Mouse (Mus musculus): ENCODE measurements around the gene Krt28. TPM values are rescaled to one million over a fixed set of nuclear protein-coding genes. Genes with fewer than 3 reads are reported as not detected.

The Krt28 gene
- polyA plus RNA-seq, 1 experiment from 2014 or later = 0.20 TPM

DNA sequence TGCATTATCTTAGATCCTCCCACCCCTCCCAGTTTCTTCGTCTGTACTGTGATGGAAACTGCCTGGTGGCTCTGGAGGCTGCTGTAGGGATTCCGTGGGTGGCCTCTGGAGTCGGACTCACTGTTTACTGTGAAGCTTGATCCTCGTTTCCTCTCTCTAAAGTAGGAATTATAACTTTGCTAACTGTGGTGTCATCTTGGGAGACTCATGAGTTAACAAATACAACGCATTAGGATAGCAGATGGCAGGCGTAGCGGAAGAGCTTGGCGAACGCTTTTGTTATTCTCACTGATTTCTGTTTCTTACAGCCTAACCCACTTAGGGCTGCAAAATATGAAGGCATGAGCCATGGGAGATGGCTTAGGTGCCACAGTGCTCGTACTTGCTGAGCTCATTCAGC, 17.8 kb upstream of the Krt28 start:
- Histone ChIP-seq H3K36me3 (no peaks in the 10 kb centered on the region; the same call in 1 of the 2 replicates), H3K27me3 (ENCODE audit: low read depth, poor library complexity, severe bottlenecking) (no peaks in the 10 kb centered on the region), H3K27ac (no peak overlapping the region), H3K4me1 (no peaks in the 10 kb centered on the region), H3K4me3 (no peak overlapping the region), H3K9me3 (replicated peaks) (no peaks in the 10 kb centered on the region)
- no peak for DNase-seq (ENCODE audit: low spot score)
- WGBS = 86% methylated on average over 10 of the region's 10 CpGs

DNA sequence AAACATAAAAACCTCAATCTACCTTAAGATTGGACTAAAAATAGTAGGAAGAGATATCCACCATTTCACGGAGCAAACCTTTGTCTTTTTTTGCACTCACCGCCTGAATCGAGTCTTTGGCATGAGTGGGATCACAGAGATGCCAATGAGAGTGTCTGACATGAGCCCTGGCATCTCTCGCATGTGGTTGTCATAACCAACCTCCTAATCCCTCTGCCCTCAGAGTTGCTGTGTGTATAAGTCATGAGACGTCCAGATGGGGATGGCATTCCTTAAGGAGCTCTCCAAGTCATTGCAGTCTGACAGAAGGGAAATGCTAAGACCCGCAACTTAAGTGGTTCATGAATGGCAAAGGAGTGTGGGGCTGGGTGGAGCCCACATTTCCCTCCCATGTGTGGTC, 16.7 kb upstream of the Krt28 start:
- Histone ChIP-seq H3K9me3 (replicated peaks) (no peaks in the 10 kb centered on the region), H3K4me3 (no peak overlapping the region), H3K4me1 (peaks cover 4% of the 10 kb centered on the region; the same call in 1 of the 2 replicates), H3K27ac (no peak overlapping the region), H3K27me3 (ENCODE audit: low read depth, poor library complexity, severe bottlenecking) (no peaks in the 10 kb centered on the region), H3K36me3 (no peaks in the 10 kb centered on the region; the same call in 1 of the 2 replicates)
- no peak for DNase-seq (ENCODE audit: low spot score)
- 83% methylated on average over 6 of the region's 6 CpGs for WGBS

DNA sequence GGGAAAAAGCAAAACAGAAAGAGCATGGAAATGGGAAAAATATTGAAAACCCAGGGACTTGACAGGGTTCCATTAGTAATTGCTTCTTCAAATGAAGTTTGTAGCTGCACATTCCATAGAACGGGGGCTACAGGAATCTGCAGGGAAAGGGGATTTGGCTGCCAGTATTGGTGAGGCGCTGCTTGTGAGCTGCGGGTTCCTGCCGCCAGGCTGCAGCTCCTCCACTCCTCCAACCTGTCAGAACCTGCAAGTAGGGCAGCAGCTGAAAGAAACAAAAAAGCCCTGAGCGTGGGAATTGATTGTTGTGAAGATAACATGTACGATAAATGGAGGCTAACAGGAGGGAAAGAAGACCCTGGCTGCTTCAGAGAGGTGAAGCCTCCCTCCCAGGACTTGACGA, 16.2 kb upstream of the Krt28 start:
- H3K4me3 ChIP-seq = no peak overlapping the region
- H3K4me1 ChIP-seq = peaks cover 4% of the 10 kb centered on the region; the same call in 1 of the 2 replicates
- H3K9me3 ChIP-seq (replicated peaks) = no peaks in the 10 kb centered on the region
- H3K36me3 ChIP-seq = no peaks in the 10 kb centered on the region; the same call in 1 of the 2 replicates
- no peak overlapping the region for H3K27ac ChIP-seq
- DNase-seq (ENCODE audit: low spot score) = no peak
- WGBS = 70% methylated on average over 7 of the region's 7 CpGs
- H3K27me3 ChIP-seq (ENCODE audit: low read depth, poor library complexity, severe bottlenecking) = no peaks in the 10 kb centered on the region

DNA sequence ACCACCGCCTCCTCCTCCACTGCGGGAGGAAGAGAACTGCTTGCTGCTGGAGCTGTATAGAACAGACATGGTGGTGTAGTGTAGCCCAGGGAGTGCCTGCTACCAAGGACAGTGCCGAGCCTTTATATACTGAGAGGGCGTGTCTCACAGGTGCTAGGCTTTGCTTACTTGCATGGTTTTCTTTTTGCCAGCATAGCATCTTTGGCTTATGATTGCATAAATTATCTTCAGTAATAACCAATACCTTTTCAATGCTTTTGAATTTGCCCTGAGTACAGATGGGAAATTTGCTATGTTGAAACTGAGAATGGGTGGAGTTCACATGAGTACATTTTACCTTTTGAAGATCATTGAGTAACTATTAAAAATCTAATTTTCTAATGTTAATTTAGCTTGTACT, 14.6 kb upstream of the Krt28 start, which contains the start of gene Krt10:
Gene Krt10 (minus strand): TSS at position 101 of the 400 bp plus-strand sequence.
- Histone ChIP-seq H3K27me3 (ENCODE audit: low read depth, poor library complexity, severe bottlenecking) (no peaks in the 10 kb centered on the region), H3K9me3 (replicated peaks) (no peaks in the 10 kb centered on the region), H3K36me3 (no peaks in the 10 kb centered on the region; the same call in 1 of the 2 replicates), H3K27ac (no peak within 1 kb of the TSS), H3K4me1 (peaks cover 4% of the 10 kb centered on the region; the same call in 1 of the 2 replicates), H3K4me3 (no peak within 1 kb of the TSS)
- 86% methylated on average over 4 of the region's 4 CpGs for WGBS
- DNase-seq (ENCODE audit: low spot score) = no peak

DNA sequence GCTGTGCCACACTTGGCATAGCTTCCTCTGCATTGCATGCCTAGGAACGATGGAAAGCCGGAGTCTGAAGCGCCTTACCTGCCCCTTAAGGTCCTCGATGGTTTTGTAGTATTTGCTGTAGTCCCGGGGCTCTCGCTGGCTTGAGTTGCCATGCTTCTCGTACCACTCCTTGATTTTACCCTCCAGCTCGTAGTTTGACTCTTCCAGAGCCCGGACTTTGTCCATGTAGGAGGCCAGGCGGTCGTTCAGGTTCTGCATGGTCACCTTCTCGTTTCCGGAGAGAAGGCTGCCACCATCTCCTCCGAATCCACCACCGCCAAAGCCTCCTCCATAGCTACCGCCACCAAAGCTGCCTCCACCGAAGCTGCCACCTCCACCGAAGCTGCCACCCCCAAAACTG, 14.0 kb upstream of the Krt28 start:
- no peaks in the 10 kb centered on the region for H3K9me3 ChIP-seq (replicated peaks)
- no peaks in the 10 kb centered on the region; the same call in 1 of the 2 replicates for H3K36me3 ChIP-seq
- peaks cover 4% of the 10 kb centered on the region; the same call in 1 of the 2 replicates for H3K4me1 ChIP-seq
- no peak overlapping the region for H3K4me3 ChIP-seq
- no peaks in the 10 kb centered on the region for H3K27me3 ChIP-seq (ENCODE audit: low read depth, poor library complexity, severe bottlenecking)
- H3K27ac ChIP-seq = no peak overlapping the region
- 92% methylated on average over 18 of the region's 18 CpGs for WGBS
- DNase-seq (ENCODE audit: low spot score) = no peak

DNA sequence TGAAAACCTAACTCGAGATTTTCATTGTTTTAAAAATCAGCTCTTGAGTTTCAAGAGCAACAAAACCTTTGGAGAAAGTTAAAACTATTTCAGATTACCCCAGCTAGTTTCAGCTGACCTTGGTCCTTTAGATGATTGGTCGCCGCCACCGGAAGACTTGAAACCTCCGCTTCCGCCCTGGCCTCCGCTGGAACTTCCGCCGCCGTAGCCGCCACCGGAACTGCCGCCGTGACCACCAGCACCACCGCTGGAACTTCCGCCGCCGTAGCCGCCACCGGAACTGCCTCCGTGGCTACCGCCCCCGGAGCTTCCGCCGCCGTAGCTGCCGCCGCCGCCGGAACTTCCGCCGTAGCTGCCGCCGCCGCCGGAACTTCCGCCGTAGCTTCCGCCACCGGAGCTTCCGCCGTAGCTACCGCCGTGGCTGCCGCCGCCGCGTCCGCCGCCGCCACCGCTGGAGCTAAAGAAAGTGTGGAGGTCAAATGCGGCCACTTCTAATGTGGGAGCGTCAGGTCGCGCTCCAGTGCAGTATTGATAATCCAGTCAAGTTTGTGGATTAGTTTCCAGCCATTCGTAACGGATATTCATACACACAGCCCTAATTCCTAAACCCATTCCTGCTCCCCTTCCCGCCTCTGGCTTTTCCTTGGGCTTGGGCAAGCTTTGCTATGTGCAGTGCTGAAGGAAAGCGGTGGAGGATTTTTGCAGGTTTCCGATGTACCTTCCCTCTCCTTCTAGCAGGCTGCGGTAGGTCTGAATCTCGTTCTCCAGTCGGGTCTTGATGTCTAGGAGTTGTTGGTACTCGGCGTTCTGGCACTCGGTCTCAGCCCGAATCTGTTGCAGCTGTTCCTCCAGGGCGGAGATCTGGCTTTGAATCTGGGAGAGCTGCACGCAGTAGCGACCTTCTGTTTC, 11.4 kb upstream of the Krt28 start:
- Histone ChIP-seq H3K27me3 (ENCODE audit: low read depth, poor library complexity, severe bottlenecking) (peaks cover 7% of the 10 kb centered on the region; the same call in 1 of the 2 replicates), H3K9me3 (replicated peaks) (no peaks in the 10 kb centered on the region), H3K36me3 (no peaks in the 10 kb centered on the region; the same call in 1 of the 2 replicates), H3K4me1 (peaks cover 4% of the 10 kb centered on the region; the same call in 1 of the 2 replicates), H3K4me3 (peak overlapping the region; percentile 64), H3K27ac (peak overlapping the region; percentile 88)
- DNase-seq (ENCODE audit: low spot score) = peak; percentile 95
- 3% methylated on average over 71 of the region's 71 CpGs for WGBS

DNA sequence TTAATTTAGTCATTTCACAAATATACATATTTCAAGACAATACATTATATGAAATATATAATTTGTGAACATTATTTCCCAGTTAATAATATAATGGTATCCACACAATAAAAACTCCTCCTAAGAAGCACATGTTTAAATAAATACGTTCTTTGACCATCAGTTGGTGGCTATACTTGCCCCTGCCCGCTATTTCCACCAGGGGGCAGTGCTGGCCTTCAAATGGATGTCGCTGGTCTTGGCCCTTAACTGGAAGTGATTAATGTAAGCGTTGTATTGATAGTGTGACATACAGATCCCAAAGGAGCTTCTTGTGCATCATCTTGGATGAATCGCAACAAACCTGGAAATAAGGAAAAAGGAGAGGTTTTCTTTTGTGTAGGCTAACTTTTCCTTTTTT, 4.9 kb upstream of the Krt28 start:
- Histone ChIP-seq H3K27me3 (ENCODE audit: low read depth, poor library complexity, severe bottlenecking) (peaks cover 7% of the 10 kb centered on the region; the same call in 1 of the 2 replicates), H3K36me3 (no peaks in the 10 kb centered on the region), H3K4me3 (no peak overlapping the region), H3K4me1 (no peaks in the 10 kb centered on the region), H3K27ac (no peak overlapping the region), H3K9me3 (replicated peaks) (no peaks in the 10 kb centered on the region)
- DNase-seq (ENCODE audit: low spot score) = peak; percentile 81
- WGBS = 18% methylated on average over 5 of the region's 5 CpGs

DNA sequence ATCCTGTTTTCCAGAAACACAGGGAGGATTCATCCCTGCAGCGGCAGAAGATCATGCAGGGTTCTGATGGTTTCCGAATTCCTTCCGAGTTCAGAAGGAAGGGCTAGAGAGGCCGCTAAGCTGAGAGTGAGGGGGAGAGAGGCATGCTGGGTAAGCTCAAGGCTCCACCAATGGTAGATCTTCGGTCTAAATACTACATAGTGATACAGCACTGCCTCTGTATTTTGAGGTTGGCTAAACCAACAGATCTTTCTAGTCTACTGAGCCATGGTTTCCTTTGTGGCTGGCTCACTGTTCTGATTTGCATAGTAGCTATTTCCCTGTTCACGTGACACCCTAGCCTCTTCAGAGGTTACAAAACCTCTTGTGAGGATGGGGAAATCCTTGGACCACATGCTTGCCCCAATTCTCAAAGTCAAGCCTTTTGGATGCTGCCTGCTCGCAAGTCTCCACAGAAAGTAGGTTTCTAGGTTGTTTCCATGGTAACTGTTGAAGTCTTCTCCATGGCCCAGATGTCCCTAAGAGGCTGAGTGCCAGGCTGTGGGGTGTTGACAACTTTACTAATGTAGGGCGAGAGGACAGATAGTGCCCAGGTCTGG, 4.8 kb downstream of the Krt28 start:
- Histone ChIP-seq H3K27ac (no peak overlapping the region), H3K36me3 (no peaks in the 10 kb centered on the region), H3K4me3 (no peak overlapping the region), H3K27me3 (ENCODE audit: low read depth, poor library complexity, severe bottlenecking) (no peaks in the 10 kb centered on the region), H3K4me1 (no peaks in the 10 kb centered on the region), H3K9me3 (replicated peaks) (no peaks in the 10 kb centered on the region)
- no peak for DNase-seq (ENCODE audit: low spot score)
- WGBS = 84% methylated on average over 8 of the region's 8 CpGs

DNA sequence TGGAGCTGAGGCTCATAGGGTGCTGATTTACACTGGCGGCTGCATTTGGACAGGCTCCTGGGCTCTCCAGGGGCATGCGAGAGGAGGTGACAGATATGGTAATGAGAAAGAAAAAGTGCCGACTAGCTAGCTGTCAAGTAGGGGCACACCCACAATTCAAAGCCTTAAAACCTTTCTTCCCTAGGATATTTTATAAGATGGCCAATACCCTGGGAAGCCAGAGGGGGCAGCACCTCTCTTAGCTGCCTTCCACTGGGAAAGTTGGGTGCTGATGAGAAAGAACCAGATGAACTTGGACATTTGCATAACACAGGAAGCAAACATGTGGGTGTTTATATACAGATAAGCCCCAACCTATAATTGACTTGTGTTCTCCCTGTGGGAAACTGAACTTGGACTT, 5.5 kb downstream of the Krt28 start:
- Histone ChIP-seq H3K27me3 (ENCODE audit: low read depth, poor library complexity, severe bottlenecking) (no peaks in the 10 kb centered on the region), H3K36me3 (no peaks in the 10 kb centered on the region), H3K4me1 (no peaks in the 10 kb centered on the region), H3K9me3 (replicated peaks) (no peaks in the 10 kb centered on the region), H3K27ac (no peak overlapping the region), H3K4me3 (no peak overlapping the region)
- WGBS = 8% methylated on average over 3 of the region's 3 CpGs
- no peak for DNase-seq (ENCODE audit: low spot score)

DNA sequence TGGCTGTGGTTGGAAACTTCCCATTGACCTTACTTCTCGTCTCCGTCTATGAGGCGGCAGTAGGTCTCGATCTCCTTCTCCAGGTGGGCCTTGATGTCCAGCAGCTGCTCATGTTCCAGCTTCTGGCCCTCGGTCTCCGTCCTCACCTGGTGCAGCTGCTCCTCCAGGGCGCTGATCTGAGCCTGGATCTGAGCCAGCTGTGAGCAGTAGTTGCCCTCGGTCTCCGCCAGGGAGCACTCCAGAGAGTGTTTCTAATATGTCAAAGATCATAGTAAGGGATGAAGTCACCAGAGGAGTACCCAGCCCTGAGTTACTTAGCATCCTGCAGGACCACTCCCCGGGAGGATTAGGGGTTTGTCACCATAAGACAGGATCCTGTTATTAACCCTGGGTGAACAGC, 7.9 kb downstream of the Krt28 start:
- Histone ChIP-seq H3K36me3 (no peaks in the 10 kb centered on the region), H3K27me3 (ENCODE audit: low read depth, poor library complexity, severe bottlenecking) (no peaks in the 10 kb centered on the region), H3K4me1 (no peaks in the 10 kb centered on the region), H3K9me3 (replicated peaks) (no peaks in the 10 kb centered on the region), H3K27ac (no peak overlapping the region), H3K4me3 (no peak overlapping the region)
- no peak for DNase-seq (ENCODE audit: low spot score)
- 52% methylated on average over 10 of the region's 10 CpGs for WGBS

DNA sequence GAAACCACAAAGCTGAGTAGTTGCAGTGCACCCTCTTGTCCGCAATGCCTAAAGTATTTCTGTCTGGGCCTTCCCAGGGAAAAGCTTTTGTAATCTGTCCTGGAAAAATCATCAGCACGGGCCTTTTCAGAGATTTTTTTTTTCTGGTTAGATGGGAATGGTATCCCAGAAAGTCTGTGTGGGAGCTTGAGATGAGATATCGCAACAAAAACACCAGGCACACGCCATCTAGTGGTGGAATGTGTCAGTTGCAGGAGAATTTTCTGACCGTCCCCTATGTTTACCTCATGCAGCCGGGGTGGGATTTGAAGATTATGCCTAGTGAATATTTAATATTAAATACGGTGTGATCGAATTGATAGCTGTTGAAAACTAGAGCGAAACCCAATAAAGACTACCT, 10.3 kb downstream of the Krt28 start:
- 31% methylated on average over 9 of the region's 9 CpGs for WGBS
- peak; percentile 40 for DNase-seq (ENCODE audit: low spot score)
- Histone ChIP-seq H3K36me3 (no peaks in the 10 kb centered on the region), H3K9me3 (replicated peaks) (no peaks in the 10 kb centered on the region), H3K4me1 (no peaks in the 10 kb centered on the region), H3K27ac (no peak overlapping the region), H3K27me3 (ENCODE audit: low read depth, poor library complexity, severe bottlenecking) (no peaks in the 10 kb centered on the region), H3K4me3 (no peak overlapping the region)

DNA sequence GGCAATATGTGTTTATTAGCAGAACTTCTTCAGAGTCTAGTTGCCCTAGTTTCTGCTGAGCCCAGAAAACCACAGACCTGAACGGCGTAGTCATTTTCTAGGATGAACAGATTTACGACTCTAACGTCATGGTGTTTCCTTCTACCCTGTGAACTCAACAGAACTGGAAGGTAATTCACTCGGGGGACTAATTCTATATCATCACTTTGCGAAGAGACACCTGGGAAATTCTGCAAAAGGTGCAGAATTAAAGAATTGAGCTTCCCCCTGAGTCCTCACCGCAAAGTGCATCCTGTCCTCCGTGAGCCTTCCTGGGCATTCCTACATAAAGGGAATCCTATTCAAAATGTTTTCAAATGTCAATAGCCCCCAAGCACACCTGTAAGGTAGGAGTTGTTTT, 13.3 kb downstream of the Krt28 start:
- no peaks in the 10 kb centered on the region for H3K4me1 ChIP-seq
- no peaks in the 10 kb centered on the region for H3K9me3 ChIP-seq (replicated peaks)
- H3K4me3 ChIP-seq = no peak overlapping the region
- no peaks in the 10 kb centered on the region for H3K27me3 ChIP-seq (ENCODE audit: low read depth, poor library complexity, severe bottlenecking)
- DNase-seq (ENCODE audit: low spot score) = no peak
- H3K36me3 ChIP-seq = no peaks in the 10 kb centered on the region
- 87% methylated on average over 8 of the region's 8 CpGs for WGBS
- no peak overlapping the region for H3K27ac ChIP-seq

DNA sequence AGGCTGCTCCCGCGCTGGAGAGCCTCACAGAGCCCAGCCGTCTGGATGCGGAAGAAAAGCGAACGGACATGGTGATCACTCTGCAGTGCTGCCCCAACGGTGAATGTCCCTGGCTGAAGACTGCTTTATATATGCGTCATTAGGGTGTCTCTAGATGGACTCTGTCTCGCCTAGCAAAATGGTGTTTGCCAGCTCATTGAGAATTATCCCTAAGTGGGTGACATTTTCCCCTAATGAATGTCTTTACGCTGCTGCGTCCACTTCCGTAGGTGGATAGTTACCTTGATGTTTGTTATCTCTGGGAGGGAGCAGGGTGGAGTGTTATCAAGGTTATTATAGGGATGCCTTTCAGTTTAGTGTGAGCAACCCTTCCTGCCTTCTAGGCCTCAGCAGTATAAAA, 23.7 kb downstream of the Krt28 start, which contains the start of gene Krt27:
Gene Krt27 (minus strand): TSS at position 101 of the 400 bp plus-strand sequence.
- no peak within 1 kb of the TSS for H3K27ac ChIP-seq
- 82% methylated on average over 12 of the region's 12 CpGs for WGBS
- no peaks in the 10 kb centered on the region for H3K36me3 ChIP-seq
- DNase-seq (ENCODE audit: low spot score) = no peak
- H3K27me3 ChIP-seq (ENCODE audit: low read depth, poor library complexity, severe bottlenecking) = peaks cover 7% of the 10 kb centered on the region; the same call in 1 of the 2 replicates
- H3K4me1 ChIP-seq = no peaks in the 10 kb centered on the region
- H3K9me3 ChIP-seq (replicated peaks) = no peaks in the 10 kb centered on the region
- no peak within 1 kb of the TSS for H3K4me3 ChIP-seq

All from limb, embryonic 10.5 days (tissue).